Mouse (Mus musculus): ENCODE data around the gene Pla2g4a.
A peak's percentile ranks its signal among the peaks of the same experiment; 100 is the strongest.

DNA sequence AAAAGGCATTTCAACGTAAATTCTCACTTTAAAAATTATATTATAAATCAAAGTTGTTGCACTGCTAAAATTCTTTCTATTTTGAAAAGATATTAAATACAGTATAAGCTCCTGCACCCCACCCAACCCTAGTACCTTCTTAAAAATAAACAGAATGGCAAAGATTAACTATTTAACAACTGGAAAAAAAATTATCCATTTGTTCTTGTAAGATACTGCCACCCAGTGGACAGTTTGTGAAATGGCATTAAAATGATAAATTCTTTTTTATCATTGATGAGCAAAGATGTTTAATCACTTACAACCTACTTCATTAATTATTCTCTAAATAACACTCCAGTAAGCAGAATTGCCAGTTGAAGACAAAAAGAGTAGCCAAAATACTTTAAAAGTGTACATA lies 151.6 kb downstream of the Pla2g4a start:
- peak; percentile 36 for TF ChIP-seq CTCF (IDR thresholded peaks at IDR 0.05; ENCODE audit: low read depth)
- TF ChIP-seq EP300 (IDR thresholded peaks at IDR 0.05; ENCODE audit: low read depth), result no peak

Data from liver, postnatal 0 days (tissue).